16 mouse cellular contexts compared by ENCODE assay signal in genomic region chr2:133669821-133670220, GRCm38 (mm10).
DNase-seq lines count a peak whose midpoint lies in the region; ATAC-seq lines count a peak whose summit lies in the region.
"Had no signal": no experiment of that assay in that cellular context is flagged by ENCODE, and none has a peak within 500 bp of the region (broad histone marks: within the 10 kb centered on the region; RNA-seq: fewer than 3 reads in every experiment).

No protein-coding gene starts in this region.

- no peak overlapping the region for H3K27ac ChIP-seq in hindbrain, embryonic 14.5 days
- no peak overlapping the region for H3K27ac ChIP-seq in hindbrain, embryonic 11.5 days (ENCODE audit: low read depth, low read length)
- H3K27ac ChIP-seq: embryonic facial prominence, embryonic 12.5 days; layer of hippocampus, adult 2 months; liver, embryonic 12.5 days had no signal

- 0 out of 2 replicates have a peak, but pooled peaks have one; percentile 65 for ATAC-seq in hindbrain, embryonic 14.5 days (ENCODE audit: low FRiP score)
- ATAC-seq in hindbrain, embryonic 11.5 days (ENCODE audit: low FRiP score), result no peak
- ATAC-seq in megakaryocyte-erythroid progenitor cell, adult 5-6 weeks (replicated peaks; ENCODE audit: low FRiP score, low TSS enrichment, poor library complexity, severe bottlenecking), result no peak
- ATAC-seq: inflammation-experienced regulatory T-cells, adult 6 months; liver, embryonic 12.5 days; lung, postnatal 0 days had no signal

- H3K36me3 ChIP-seq in hindbrain, embryonic 14.5 days (replicated peaks; ENCODE audit: control insufficient read depth, insufficient read depth), result no peaks in the 10 kb centered on the region
- no peaks in the 10 kb centered on the region for H3K36me3 ChIP-seq in hindbrain, embryonic 11.5 days (ENCODE audit: control insufficient read depth, insufficient read depth, low read length)
- H3K36me3 ChIP-seq: embryonic facial prominence, embryonic 12.5 days; liver, embryonic 12.5 days had no signal

- no peaks in the 10 kb centered on the region for H3K27me3 ChIP-seq in hindbrain, embryonic 14.5 days (ENCODE audit: control insufficient read depth, insufficient read depth, low read length)
- H3K27me3 ChIP-seq in hindbrain, embryonic 11.5 days (ENCODE audit: control insufficient read depth, insufficient read depth, low read length), result no peaks in the 10 kb centered on the region
- H3K27me3 ChIP-seq: embryonic facial prominence, embryonic 12.5 days; liver, embryonic 12.5 days; megakaryocyte, embryonic 14.5 days had no signal

- WGBS in hindbrain, embryonic 14.5 days, result 46% methylated on average over 2 of the region's 2 CpGs
- WGBS in hindbrain, embryonic 11.5 days, result 54% methylated on average over 2 of the region's 2 CpGs

- no peaks in the 10 kb centered on the region for H3K4me1 ChIP-seq in hindbrain, embryonic 14.5 days (replicated peaks; ENCODE audit: control insufficient read depth, insufficient read depth, low read length)
- no peaks in the 10 kb centered on the region for H3K4me1 ChIP-seq in hindbrain, embryonic 11.5 days (replicated peaks; ENCODE audit: control insufficient read depth, insufficient read depth, low read length)
- H3K4me1 ChIP-seq: liver, embryonic 12.5 days; megakaryocyte, embryonic 14.5 days had no signal

- H3K9ac ChIP-seq in hindbrain, embryonic 14.5 days, result no peak overlapping the region
- H3K9ac ChIP-seq in hindbrain, embryonic 11.5 days (ENCODE audit: low read depth, low read length), result no peak overlapping the region
- H3K9ac ChIP-seq: embryonic facial prominence, embryonic 12.5 days; liver, embryonic 12.5 days had no signal

- no peak overlapping the region for H3K4me2 ChIP-seq in hindbrain, embryonic 14.5 days (replicated peaks)
- H3K4me2 ChIP-seq in hindbrain, embryonic 11.5 days (replicated peaks; ENCODE audit: low read depth, low read length), result no peak overlapping the region
- H3K4me2 ChIP-seq: embryonic facial prominence, embryonic 12.5 days; heart, embryonic 11.5 days; liver, embryonic 12.5 days had no signal

- H3K9me3 ChIP-seq in hindbrain, embryonic 14.5 days (ENCODE audit: control insufficient read depth, low read length), result no peaks in the 10 kb centered on the region
- no peaks in the 10 kb centered on the region for H3K9me3 ChIP-seq in hindbrain, embryonic 11.5 days (ENCODE audit: control insufficient read depth, low read length)
- H3K9me3 ChIP-seq: embryonic facial prominence, embryonic 12.5 days; liver, embryonic 12.5 days had no signal

- DNase-seq in cerebellum, postnatal 14 days, result peak; percentile 66 to 67
- no peak for DNase-seq in cerebellum, adult 9-10 months
- DNase-seq in hindbrain, embryonic 14.5 days (ENCODE audit: low spot score), result no peak
- no peak for DNase-seq in hindbrain, embryonic 11.5 days (ENCODE audit: low spot score)
- peak; percentile 3 for DNase-seq in right cerebral cortex, postnatal 4 days
- DNase-seq in right cerebral cortex, adult 18-20 months, result no peak
- DNase-seq in B cell, adult 2 months, result no peak
- DNase-seq: cerebellum, postnatal 36 days had no signal

- no peak overlapping the region for H3K4me3 ChIP-seq in hindbrain, embryonic 14.5 days (replicated peaks; ENCODE audit: low read length)
- no peak overlapping the region for H3K4me3 ChIP-seq in hindbrain, embryonic 11.5 days (ENCODE audit: low read depth, low read length)
- H3K4me3 ChIP-seq: embryonic facial prominence, embryonic 12.5 days; layer of hippocampus, adult 2 months; liver, embryonic 12.5 days; megakaryocyte, embryonic 14.5 days had no signal

Comparison
In these comparisons a context has a peak if more than half of its experiments do, and no peak if none do; other contexts are left out.
1. DNase-seq: peak in cerebellum, postnatal 14 days (2 of 2) and right cerebral cortex, postnatal 4 days (single experiment); none in cerebellum, adult 9-10 months (single experiment), hindbrain, embryonic 14.5 days (single experiment), hindbrain, embryonic 11.5 days (single experiment), right cerebral cortex, adult 18-20 months (single experiment) and B cell, adult 2 months (0 of 2).